Mouse (Mus musculus) gastrocnemius, postnatal 25 days (tissue): ENCODE measurements around the gene Lgals9. TPM values are rescaled to one million over a fixed set of nuclear protein-coding genes. Genes with fewer than 3 reads are reported as not detected.

Source experiments
- DNase-seq: peaks from one replicate; pipeline ENCODE4 v3.0.0; 2022
- total RNA-seq, 2 experiments: library from RNA; stranded (reverse); gene quantifications; 1 replicate in 1 of 2; 2 replicates in 1 of 2; pipeline ENCODE4 v1.2.3; 2021

Gene Lgals9
- total RNA-seq, 2 experiments from 2014 or later: 9.7 to 9.8 TPM

DNA sequence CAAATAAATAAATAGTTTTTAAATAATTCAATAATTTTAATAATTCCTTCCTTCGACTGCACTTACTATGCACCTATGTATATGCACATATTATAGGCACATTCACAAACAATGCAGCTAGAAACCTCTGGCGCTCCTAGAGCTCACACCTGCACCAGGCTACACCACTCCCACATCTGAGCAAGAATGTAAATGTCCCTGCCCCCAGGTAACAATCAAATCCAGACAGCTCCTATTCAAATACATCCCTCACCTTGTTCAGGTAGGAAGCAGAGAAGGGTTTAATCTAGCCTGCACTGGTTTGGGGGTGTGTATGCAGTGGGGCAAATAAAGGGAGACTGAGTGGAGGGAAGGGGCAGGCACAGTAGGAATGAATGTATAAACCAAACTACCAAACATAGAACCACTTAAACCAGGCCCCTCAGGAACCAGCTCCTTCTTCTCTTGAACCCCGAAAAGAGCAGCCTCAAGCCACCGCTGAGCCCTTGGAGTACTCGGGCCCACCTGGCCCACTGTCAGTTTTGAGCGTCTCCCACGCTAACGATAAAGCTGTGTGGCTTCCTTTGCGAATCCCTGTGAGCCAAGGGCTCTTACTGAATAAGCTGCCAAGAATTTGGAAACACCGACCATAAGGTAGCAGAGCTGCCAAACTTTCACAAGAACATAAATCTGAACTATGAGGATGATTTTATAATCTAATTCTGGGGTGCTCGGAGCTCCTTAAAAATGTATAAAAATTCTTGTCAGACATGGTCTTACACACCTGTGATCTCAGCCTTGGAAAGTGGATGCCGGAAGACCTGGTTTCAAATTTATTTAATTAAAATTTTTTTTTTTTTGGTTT, 6.3 kb downstream of the Lgals9 start:
- peak; percentile 3 for DNase-seq

DNA sequence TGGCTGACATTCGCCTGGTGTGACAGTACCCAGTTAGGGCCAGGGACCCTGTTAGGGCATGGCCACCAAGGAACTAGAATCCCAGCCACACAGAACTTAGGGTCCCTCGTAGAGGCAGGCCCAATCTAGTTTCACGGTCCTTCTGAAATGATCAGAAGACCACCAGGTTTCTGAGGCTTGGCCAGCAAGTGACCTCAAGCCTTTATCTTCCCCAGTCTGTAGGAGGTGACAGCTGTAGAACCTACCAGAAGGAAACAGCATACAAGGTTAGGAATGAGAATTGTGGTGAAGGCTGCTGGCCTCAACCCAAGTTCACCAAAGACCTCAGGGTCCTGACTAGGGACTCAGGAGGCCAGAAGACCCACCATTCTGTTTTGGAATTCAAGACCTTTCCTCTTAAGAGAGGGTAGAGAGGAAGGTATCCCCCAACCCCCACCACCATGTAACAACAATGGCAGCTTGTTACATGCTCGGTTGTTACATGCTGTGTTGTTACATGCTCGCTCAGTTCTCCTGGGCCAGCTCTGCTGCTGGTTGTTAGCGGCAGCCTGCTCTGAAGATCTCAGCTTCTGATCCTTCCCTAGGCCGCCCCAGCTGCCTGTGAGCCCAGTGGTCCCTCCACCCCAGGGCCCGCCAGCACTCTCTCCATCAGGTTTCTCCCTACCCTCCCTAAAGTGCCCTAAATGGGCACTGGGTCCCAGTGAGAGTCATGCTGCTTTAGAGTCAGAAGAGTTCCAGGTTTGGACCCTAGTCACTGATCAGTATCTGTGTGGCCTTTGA, 7.8 kb downstream of the Lgals9 start:
- DNase-seq: peak; percentile 3

DNA sequence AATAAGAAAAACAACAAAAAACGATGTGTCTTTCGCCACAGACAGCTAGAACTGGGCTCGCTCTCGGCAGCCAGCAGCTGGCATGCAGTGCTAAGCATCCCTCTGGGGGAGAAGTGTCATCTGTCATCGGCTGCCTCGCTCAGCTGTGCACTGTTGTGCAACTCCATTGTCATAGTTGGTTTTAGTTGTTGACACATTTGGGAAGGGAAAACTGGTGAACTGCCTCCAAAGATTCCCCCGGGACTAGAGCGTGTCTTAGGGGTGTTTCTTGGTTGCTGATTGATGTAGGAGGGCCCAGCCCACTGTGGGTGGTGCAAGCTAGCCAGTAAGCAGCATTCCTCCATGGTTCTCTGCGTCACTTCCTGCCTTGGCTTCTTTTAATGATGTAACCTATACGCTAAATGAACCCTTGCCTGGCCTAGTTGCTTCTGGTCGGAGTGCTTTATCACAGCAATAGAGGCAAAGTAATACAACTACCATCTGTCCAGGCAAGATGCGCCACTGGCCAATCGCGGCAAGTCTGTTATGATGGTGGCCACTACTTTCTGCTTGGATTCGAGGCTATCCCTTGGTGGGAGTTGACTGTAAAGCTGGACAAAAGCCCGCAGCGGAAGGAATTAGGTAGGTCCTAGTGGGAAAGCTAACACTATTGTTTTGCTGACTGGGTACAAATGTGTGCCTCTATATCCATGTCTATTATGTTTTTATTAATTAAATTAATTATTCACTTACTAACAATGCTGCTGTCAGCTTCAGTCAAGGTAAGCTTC, 11.2 kb downstream of the Lgals9 start:
- peak; percentile 55 for DNase-seq

DNA sequence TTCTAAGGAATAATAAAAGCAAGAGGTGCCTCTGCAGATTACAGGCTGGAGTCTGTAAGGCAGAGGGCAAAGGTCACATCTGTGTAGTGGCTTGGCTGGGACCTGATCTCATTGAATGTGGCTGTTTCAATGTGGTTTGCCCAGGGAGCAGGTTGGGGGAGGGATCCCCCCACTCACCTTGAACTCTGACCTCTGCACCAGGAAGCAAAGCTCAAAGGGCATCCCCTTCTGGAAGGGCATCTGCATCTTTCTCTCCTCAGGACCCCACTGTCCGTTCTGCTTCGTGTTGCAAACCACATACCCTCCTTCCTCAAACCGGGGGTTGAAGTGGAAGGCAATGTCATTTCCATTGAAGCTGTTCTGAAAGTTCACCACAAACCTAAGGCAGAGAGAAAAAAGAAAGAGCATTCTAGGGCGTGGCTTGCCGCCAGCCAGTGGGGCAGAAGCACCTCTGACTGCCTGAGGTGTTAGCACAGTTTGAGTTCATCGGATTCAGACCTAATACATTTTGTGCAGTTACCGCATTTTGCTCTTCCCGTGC, 11.9 kb downstream of the Lgals9 start:
- no peak for DNase-seq

DNA sequence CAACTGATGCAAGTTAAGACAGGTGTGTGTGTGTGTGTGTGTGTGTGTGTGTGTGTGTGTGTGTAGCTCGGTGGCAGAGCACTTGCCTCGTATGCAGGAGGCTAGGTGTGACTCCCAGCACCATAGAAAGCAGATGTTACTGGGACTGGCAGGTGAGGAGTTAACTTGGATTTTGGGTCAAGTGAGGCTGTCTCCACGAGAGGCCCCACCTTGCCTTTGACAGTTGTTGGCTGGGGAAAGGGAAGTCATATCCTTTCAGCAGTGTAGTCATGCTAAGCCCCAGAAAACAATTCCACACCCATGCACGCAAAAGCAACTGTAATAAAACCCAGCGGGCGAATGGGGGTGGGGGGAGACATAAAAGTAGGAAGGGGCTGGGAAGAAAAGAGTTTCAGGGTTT, 12.4 kb downstream of the Lgals9 start:
- DNase-seq: no peak

DNA sequence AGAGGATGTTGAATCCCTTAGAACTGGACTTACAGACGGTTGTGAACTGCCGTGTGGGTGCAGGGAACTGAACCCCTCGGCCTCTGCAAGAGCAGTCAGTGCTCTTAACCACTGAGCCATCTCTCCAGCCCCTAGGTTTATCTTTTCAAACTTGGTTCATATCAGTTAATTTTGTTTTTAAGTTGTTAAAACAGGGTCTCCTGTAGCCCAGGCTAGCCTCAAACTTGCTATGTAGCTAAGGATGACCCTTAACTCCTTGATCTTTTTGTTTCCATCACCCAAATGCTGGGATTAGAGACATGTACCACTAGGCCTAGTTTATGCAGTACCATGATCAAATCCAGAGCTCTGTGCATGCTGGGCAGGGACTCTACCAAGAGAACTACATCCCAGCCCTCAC, 13.0 kb downstream of the Lgals9 start:
- no peak for DNase-seq

DNA sequence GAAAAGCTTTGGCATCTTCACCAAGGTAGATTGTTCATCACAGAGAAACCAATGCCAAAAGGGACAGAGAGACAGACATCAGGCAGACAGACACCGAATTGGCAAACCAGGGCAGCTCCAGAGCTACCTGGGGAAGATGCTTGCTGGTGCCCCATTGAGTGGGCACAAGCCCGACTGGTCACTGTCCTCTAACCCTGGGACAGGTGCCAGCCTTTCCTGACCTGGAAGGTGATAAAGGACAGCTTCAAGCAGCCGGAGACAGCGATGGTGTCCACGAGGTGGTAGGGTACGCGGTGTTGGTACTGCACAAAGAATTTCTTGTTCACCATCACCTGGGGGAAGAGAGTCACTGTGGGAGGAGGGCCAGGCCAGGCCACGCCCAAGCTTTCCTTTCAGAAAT, 13.7 kb downstream of the Lgals9 start:
- no peak for DNase-seq

DNA sequence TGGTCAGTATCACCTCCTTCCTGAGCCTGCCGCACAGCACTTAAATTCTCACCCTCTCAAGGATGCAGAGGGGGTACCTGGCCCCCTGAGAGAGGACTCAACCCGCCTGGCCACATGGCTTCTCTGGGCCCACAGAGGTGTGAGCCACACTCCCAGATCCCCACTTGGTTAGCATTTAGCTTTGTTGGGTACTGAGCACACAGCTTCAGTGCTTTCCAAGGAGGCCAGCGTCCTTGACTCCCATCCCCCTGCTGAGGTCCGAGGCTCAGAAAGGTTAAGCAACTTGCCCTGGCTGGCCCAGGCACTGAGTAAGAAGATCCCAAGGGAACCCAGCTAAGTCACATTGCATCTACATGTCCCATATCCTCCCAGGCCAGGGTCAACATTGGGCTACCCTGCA, 16.6 kb downstream of the Lgals9 start:
- DNase-seq: no peak

DNA sequence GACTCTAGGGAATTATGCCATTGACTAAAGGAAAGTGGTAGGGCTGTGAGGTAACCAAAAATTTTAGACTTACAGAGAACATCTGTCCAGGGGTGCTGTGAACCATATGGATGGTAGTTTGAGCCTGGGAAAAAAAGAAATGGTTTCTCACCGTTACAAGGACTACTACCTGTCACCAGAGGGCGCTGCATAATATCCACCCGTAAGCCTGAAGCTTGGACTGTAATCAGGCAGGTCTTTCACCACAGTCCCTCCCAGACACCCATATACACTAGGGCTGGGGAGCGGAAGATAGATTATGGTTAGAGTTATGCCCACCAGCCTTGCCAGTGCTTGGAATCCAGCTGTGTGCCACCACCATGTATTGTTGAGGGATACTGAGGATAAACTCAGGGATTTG, 17.4 kb downstream of the Lgals9 start:
- DNase-seq: no peak

DNA sequence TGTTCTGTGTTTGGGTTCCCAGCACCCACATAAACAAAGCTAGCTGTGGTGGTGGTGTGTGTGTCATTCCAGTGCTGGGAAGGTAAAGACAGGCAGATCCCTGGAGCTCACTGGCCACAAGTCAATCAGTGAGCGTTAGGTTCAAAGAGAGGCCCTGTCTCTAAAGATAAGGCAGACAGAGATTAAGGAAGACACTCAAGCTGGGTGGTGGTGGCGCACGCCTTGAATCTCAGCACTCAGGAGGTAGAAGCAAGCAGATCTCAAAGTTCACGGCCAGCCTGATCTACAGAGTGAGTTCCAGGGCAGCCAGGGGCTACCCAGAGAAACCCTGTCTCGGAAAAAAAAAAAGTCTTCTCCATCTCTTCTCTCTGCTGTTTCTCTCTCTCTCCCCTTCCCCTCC, 23.5 kb downstream of the Lgals9 start:
- no peak for DNase-seq

DNA sequence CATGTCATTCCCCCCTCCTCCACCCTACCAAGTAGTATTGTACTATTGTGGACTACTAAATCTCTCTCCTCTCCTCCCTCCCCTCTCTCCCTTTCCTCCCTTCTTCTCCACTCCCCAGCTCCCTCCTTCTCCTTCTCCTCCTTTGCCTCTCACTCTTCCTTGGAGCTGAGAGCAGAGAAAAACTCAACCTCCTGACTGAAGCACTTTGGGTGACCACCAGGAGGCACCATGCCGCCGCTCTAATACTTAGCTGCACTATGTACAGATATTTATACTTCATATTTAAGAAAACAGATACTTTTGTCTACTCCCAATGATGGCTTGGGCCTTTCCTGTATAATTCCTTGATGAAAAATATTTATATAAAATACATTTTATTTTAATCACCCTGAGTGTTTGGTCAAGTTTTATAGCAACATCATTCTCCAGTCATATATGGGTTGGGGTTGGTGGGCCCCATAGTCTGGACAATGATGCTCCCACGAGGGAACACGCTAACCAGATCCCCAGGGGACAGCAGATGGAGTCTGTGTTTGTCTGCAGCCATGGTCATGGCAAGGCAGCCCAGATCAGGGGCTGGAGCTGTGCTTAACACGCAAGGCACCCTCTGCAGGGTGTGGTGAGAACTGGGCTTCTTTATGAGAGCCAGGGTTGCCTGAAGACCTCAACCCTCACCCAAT, 24.8 kb downstream of the Lgals9 start:
- no peak for DNase-seq

DNA sequence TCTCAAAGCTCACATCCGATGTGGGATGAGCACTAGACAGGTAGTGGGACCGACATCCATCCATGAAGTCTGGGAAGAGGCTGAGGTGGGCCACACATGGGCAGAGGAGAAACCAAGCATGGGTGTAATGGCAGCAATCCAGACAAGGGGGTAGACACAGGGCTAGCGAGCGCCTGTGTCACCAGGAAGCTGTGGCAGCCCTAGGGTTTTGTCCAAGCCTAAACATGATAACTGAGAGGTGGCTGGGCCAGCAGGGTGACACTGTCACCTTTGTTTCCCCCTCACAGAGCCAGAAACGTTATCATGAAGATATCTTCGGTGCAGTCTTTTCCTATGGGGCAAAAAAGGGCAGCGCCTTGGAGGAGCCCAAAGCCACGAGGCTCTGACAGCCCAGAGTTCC, 25.4 kb downstream of the Lgals9 start:
- no peak for DNase-seq

DNA sequence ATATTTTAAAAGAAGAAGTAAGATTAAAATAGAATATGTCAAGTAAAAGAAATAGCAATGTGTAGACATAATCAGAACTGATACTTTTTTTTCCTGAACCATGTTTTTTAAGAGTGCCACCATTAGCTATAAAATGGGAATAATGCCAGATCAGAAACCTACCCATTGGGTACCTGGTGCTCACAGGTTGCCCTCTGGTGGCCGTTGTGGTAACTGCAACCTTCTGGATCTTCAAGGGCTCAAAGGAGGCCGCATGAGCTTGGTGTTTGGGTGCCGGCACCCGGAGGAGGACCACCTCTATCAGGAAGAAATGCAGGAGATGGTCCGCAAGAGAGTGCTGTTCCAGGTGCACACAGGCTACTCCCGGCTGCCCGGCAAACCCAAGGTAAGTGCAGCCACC, 28.5 kb downstream of the Lgals9 start:
- peak; percentile 35 for DNase-seq

DNA sequence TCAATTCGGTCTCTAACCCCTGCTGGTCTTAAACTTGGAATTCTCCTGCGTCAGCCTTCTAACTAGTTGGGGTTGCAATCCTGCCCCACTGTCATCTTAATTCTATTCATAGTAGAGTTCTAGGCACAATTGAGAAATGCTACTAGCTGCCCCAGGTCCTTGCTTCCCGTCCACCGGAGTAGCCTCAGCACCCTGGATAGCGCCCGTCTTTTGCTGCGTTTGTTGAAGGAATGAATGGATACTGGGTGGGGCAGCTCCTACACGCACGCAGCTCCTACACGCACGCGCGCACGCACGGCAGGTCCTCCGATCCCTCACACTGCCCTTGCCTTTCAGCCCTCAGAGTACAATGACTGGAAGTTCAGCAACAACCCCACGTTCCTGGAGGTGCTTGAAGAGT, 32.3 kb downstream of the Lgals9 start:
- DNase-seq: no peak

DNA sequence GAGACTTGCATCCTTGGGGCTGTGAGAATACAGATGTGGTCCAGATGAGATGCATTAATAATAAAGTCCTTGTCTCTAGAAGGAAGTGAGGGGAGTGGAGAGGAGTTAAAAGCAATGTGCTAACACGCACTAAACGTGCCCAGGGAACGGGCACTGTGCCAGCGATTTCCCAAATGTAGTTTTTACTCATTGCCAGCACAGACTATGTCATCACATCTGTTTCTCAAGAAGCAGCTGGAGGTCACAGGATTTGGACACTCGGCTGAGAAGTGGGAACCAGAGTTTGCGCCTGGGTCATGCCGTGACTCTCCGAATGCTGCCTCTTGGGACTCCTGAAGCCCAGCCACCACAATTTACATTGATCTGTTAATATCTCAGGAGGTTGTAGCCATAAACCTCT, 34.4 kb downstream of the Lgals9 start:
- no peak for DNase-seq

DNA sequence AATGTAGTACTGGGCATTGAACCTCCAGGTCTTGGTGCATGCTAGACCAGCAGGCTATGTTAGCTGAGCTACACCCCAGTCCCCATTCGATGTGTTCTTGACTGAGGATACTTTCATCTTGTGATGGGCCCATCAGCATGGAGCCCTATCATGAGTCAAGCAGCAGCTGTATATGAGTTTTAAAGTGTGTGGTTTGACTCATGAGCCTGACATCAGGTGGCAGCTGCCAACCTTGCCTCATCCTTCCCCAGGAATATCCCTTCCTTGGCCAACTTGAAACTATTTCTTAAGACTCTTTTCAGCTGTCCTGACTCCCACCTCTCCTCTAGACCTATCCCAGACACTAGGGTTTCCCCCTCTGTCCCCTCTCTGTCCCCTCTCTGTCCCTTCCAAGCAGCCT, 41.7 kb downstream of the Lgals9 start:
- DNase-seq: no peak

DNA sequence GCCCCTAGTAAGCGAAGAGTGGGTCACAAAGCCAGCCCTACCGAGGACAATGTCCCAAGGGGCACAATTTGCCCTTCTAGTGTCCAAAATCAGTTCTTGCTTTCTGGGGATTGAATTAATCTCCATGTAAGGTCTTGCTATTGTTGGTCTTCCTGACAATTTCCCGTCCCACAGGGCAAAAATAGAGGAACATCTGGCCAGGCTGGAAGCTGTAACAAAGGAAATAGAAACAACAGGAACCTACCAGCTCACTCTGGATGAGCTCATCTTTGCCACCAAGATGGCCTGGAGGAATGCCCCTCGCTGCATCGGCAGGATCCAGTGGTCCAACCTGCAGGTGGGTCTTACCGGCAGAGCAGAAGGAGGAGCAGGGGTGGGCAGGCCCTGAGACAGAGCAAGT, 49.6 kb downstream of the Lgals9 start:
- no peak for DNase-seq

DNA sequence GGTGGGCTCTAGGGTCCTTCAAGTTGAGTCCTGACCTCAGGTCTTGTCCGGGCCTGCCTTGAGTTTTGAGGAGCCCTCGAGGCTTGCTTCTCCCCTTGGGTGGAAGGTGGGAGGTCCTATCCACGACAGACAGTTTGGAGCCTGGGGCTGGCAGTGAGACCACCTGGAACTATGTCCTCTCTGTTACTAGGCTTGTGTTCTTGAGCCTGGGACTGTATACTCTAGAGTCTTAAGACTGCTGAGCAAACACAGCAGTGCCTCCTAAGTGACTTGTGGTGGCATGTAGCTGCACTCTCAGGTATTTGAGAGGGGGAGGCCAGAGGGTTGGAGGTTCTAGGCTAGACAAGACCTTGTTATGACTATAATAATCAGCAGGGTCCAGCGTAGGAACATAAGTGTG, 50.0 kb downstream of the Lgals9 start:
- no peak for DNase-seq

DNA sequence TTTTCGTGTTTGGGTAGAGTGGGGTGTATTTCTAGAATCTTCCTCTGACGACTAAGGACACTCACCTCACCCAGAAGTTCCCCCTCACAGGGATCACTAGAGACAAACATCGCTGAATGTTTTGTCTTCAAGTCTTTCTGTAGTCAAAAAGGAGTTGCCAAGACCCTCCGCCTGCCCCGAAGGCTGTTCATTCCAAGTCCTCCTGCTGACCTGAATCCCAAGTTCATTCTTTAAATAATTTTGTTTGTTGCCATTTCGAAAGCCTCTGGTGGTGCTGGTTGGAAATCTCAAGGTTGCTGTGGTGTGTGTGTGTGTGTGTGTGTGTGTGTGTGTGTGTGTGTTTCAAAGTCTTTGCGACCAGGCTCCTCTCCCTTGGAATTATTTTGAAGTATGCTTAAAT, 50.4 kb downstream of the Lgals9 start:
- no peak for DNase-seq

DNA sequence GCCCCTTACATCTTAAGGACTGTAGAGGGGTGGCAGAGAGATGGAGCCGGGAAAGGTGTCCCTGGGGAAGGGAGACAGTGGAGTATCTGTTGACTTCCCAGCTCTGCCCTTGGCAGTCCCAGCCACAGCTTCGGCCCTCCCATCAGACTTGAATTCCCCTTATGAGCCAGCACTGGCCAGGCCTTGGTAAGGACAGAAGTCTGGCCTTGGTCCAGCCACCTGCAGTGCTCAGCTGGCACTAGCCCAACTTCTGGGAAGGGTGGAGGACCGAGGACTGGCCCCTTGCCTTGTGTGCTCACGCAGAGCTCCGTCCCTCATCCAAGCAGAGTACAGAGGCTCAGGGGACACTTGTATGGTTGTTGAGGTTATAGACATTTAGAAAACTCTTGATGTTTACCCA, 55.4 kb downstream of the Lgals9 start:
- peak; percentile 62 for DNase-seq

DNA sequence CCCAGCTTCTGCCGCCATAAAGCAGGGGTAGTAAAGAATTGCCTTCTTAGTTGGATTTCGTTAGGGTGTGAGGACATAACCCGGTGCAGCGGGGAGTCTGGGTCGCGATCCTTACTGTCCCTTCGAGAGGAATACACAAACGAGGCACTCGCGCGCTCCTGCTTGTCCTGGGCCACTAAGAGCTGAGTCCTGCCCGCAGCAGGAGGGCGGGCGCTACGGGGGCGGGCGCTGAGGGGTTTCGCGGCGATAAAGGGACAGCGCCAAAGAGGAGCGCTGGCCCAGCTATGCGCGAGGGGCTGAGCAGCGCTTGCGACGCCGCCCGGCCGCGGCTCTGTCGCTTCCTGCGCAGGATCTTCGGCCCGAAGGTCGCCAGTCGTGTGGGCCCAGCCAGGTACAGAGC, 59.8 kb downstream of the Lgals9 start:
- DNase-seq: peak; percentile 26

DNA sequence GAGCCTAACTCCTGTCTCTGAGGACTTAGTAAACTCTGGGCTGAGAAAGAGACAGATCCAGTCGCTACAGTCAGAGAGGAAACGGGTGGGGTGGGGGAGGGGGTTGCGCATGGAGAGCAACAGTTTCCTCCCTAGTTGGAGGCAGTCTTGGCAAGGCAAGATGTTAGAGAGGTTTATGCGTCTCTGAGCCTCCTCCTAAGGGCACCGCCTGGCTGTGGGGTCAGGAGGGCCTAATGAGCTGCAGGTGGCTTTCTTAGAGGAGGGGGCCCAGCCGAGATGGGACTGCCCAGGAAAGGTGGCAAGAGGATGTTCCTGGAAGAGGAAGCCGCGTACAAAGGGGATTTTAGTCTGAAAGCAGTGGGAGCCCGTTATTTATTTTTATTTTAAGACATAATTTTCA, 60.6 kb downstream of the Lgals9 start:
- no peak for DNase-seq
